Mouse (Mus musculus): ENCODE results near the gene Adap1.

Adap1 gene

GRCm38 (mm10) chr5:139325395-139325966 is at the start of gene Adap1:
Adap1 (minus strand) TSS chr5:139325622.
- DNase-seq (ENCODE audit: low spot score in 2 of 2) = peak in 1 of 2 experiments; percentile 70

DNA sequence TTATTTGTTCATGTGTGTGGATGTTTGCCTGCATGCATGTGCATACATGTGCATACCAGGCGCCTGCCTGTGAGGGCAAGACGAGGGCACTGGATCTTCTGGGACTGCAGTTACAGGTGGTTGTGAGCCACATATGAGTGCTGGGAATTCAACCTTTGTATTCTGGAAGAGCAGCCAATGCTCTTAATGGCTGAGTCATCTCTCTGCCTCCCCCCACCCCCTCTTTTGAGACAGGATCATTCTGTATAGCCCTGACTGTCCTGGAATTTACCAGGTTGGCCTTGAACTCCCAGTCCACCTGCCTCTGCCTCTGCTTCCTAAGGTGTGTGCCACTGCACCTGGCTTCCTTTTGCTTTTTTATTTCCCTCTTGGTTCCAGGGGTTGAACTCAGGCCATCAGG is 49.4 kb upstream of the Adap1 start:
- no peak for DNase-seq (ENCODE audit: low spot score in 2 of 2)

DNA sequence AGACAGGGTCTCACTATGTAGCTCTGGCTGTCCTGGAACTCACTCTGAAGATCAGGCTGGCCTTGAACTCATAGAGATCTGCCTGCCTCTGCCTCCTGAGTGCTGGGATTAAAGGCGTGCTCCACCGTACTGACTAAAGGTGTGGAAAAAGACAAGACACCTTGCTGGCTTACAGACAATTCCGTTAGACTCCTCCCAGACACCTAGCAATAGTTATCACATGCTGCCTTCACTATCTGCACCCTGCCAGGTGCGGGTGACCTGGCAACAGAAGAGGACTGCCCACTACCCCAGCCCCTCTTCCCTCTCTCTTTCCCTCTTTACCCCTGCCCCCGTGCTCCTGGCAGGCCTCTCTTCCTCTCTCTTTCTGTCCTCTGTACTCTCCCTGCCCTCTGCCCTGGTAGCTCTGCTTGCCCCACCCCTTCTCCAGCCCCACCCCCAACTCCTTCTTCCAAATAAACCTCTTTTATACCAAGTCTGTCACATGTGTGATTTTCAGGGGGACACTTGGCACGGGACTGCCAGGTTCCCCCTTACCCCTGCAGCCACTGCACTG is 48.5 kb upstream of the Adap1 start:
- DNase-seq (ENCODE audit: low spot score in 2 of 2) = no peak

DNA sequence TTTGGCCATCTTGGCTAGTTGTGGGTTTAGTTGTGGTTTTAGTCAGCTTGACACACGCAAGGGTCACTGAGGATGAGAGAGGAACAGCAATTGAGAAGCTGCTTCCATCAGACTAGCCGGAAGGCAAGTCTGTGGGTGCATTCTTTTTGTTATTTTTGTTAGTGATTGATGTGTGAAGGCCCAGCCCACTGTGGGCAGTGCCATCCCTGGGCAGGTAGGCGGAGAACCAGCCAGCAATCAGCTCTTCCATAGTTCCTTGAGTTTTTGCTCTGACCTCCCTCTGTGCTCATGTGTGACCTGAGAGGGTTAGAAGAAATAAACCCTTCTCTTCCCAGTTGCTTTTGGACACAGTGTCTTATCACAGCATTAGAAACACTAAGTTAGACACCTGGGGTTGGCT is 47.7 kb upstream of the Adap1 start:
- DNase-seq (ENCODE audit: low spot score in 2 of 2) = no peak

GRCm38 (mm10) chr5:139371631-139372401 is 46.4 kb upstream of the Adap1 start:
- peak; percentile 69 to 86 for DNase-seq (ENCODE audit: low spot score in 2 of 2)

DNA sequence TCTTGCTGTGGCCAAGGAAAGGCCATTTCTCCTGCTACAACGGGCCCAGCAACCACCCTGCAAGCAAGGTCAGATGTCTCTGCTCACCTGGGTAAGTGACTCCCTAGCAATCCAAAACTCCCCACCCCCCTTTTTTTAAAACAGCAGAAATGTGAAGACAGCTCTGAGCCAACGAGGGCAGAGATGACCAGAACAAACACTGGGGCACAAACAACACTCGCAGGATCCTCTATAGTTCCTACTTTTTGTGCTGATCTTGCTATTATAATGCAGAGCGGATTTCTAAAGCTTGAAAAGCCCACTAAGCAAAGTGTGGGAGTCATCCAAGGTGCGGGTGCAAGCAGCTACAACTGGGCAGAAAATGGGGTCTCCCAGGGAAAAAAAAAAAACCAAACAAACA is 45.7 kb upstream of the Adap1 start:
- no peak for DNase-seq (ENCODE audit: low spot score in 2 of 2)

GRCm38 (mm10) chr5:139370336-139370735 is 44.9 kb upstream of the Adap1 start:
- no peak for DNase-seq (ENCODE audit: low spot score in 2 of 2)

DNA sequence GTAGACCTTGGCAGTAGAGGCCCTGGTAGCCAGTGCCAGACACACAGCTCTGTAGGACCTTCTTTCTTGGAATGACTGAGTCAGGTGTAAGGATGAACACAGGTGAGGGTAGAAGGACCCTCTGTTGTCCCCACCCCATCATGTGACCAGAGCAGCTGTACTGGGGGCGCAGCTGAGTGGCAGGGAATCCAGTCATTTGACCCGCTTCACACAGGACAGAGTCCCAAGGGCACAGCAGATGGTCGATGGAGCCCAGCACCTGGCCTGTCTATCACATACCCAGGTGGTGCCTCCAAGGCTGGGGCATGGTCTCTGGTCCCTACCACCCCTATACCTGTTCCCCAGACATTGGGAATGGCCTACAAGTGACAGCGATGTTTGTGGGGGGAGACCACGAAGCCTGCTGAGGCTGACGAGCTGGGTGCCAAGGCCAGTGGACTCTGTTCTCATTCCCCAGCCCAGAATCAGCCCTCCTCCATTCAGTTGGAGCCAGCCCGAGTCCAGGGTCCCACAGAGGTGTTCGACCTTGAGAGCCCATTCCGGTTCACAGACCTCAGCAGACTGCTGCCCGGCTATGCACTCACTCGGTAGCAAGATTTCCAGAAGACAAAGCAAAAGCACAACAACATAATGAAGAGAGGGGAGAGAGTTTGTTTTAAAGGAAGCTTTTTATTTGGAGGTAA is 43.4 kb upstream of the Adap1 start:
- DNase-seq (ENCODE audit: low spot score in 2 of 2) = no peak

GRCm38 (mm10) chr5:139367884-139368458 is 42.5 kb upstream of the Adap1 start:
- DNase-seq (ENCODE audit: low spot score in 2 of 2) = no peak

DNA sequence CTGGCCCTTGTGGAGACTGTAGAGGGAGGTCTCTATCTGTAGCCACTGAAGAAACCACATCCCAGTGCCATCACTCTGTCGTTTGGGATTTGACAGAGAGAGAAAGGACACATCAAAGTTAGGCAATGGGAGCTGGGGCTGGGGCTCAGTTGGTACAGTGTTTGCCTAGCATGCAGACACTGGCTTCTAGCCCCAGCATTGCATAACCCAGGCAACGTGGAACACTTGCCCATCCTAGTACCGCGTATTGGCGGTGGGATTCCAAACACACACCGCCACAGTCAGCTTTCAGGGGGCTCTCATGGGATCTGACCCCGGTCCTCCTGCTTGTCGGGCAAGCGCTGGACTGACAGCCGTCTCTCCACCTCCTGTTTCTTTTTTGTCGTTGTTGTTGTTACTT is 41.1 kb upstream of the Adap1 start:
- no peak for DNase-seq (ENCODE audit: low spot score in 2 of 2)

DNA sequence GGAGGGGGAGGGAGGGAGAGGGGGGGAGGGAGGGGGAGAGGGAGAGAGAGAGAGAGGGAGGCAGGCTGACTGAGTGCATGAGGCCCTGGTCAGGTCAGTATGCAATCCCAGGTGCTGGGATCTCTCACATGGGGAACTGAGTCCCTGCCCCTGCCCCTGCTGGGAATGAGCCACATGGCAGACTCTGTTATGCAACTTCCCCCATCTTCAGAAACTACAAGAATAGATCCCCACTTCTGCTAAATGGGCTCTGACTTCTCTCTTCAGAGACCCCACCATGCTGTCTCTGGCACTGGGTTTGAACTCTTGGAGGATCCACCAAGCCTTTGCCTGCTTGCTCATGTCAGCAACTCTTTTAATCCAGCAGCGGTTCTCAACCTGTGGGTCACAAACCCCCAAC is 40.4 kb upstream of the Adap1 start:
- DNase-seq (ENCODE audit: low spot score in 2 of 2) = no peak

DNA sequence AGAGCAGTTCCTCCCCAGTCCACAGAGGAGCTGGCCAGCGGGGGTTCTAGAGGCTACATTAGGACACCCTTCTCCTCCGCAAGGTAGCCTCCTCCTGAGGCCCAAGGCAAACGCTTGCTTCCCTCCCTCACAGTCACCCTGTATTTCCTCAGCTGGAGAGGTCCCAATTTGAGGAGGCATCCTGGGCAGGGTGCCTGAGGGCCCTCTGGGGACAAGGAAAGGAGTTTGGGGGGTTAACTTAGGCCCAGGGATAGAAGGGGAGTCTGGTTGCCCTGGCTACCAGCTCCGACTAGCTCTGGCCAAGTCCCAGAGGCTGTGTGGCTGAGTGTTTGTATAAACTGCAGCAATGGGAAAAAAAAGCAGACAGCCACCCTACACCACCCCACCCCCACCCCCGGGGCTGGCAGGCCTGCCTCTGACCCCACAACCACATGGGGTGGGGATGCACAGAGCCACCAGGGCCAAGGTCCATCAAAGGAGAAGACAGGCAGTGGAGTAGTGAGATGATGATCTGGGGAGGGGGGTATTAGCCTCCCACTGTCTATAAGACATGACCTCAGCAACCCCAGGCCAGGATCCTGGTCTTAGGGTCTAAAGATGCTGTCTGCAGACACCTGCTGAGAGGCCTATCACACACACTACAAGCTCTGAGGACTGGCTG is 39.6 kb upstream of the Adap1 start:
- no peak for DNase-seq (ENCODE audit: low spot score in 2 of 2)

- DNase-seq (ENCODE audit: low spot score in 2 of 2) = peak in 1 of 2 experiments; percentile 94
Observed at GRCm38 (mm10) chr5:139364260-139364910, 39.0 kb upstream of the Adap1 start.

- DNase-seq (ENCODE audit: low spot score in 2 of 2) = no peak
Observed at GRCm38 (mm10) chr5:139363858-139364257, 38.4 kb upstream of the Adap1 start.

DNA sequence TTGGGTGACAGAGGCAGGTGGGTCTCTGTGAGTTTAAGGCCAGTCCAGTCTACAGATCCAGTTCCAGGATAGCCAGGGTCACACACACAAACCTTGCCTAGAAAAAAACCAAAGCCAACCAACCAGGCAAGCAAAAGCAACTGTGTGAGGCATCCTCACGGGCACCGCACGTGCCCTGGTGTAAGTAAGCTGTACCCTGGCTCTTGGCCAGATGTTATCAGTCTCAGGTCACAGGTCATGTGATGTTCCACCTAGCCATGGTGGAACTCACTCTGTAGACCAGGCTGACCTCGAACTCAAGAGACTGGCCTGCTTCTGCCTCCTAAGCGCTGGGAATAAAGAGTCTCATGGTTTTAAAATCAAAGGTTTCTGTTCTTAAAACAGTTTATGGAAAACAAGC is 33.8 kb upstream of the Adap1 start:
- no peak for DNase-seq (ENCODE audit: low spot score in 2 of 2)

- DNase-seq (ENCODE audit: low spot score in 2 of 2) = no peak
Observed at GRCm38 (mm10) chr5:139358653-139359052, 33.2 kb upstream of the Adap1 start.

GRCm38 (mm10) chr5:139355235-139355772 is 29.9 kb upstream of the Adap1 start:
- DNase-seq (ENCODE audit: low spot score in 2 of 2) = peak in 1 of 2 experiments; percentile 85

DNA sequence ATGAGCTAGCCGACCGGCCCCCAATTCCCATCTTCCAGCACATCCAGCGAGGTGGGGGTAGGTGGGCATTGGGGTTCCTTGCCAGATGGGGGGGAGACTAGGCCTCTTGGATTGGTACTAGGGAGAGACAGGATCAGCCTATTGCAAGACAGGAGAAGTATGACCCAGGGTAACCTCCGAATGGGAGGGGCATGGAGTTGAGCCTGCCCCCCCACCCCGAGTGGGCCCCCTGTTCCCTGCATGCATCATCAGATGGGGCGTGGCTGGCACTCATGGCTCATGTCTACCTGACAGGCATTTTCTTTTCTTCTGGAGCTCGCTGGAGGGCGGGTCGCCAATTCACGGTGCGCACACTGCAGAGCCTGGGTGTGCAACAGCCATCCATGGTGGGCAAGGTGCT is 28.5 kb upstream of the Adap1 start:
- no peak for DNase-seq (ENCODE audit: low spot score in 2 of 2)

- DNase-seq (ENCODE audit: low spot score in 2 of 2) = no peak
Observed at GRCm38 (mm10) chr5:139353496-139353895, 28.1 kb upstream of the Adap1 start.

- DNase-seq (ENCODE audit: low spot score in 2 of 2) = no peak
Observed at GRCm38 (mm10) chr5:139352317-139352716, 26.9 kb upstream of the Adap1 start, which contains the start of gene Cyp2w1. Cyp2w1 (plus strand) TSS chr5:139352617.

GRCm38 (mm10) chr5:139351628-139352027 is 26.2 kb upstream of the Adap1 start:
- no peak for DNase-seq (ENCODE audit: low spot score in 2 of 2)

All from left cerebral cortex, adult 9 months (tissue).